Mouse (Mus musculus): Measurements from ENCODE around the gene Tgfa. TPM values are rescaled to one million over a fixed set of nuclear protein-coding genes. Genes with fewer than 3 reads are reported as not detected.

Tgfa gene
- polyA plus RNA-seq, 2 experiments, result 0.99 to 1.7 TPM

- no peak for ATAC-seq (ENCODE audit: insufficient read depth)
- TF ChIP-seq CTCF (IDR thresholded peaks at IDR 0.05; ENCODE audit: low read depth) (no peak), EP300 (IDR thresholded peaks at IDR 0.05; ENCODE audit: low read depth) (no peak)
- WGBS (ENCODE audit: insufficient replicate concordance), result 72% methylated on average over 4 of the region's 4 CpGs
Observed at GRCm38 (mm10) chr6:86318855-86319254, 123.8 kb downstream of the Tgfa start.

GRCm38 (mm10) chr6:86322031-86322563, 127.1 kb downstream of the Tgfa start:
- 66% methylated on average over 5 of the region's 5 CpGs for WGBS (ENCODE audit: insufficient replicate concordance)
- H3K4me2 ChIP-seq (ENCODE audit: low read depth), result no peak overlapping the region
- TF ChIP-seq EP300 (IDR thresholded peaks at IDR 0.05; ENCODE audit: low read depth) (no peak), CTCF (IDR thresholded peaks at IDR 0.05; ENCODE audit: low read depth) (no peak)
- no peak overlapping the region for H3K4me3 ChIP-seq (ENCODE audit: insufficient read depth in 1 of 2, low read depth in 2 of 2, low read length in 2 of 2)
- DNase-seq (ENCODE audit: low read depth in 3 of 3, low spot score in 3 of 3) (no peak), ATAC-seq (ENCODE audit: insufficient read depth) (no peak)
- no peak overlapping the region for H3K9ac ChIP-seq (replicated peaks)
- no peaks in the 10 kb centered on the region for H3K9me3 ChIP-seq (ENCODE audit: control insufficient read depth, low read length)
- H3K4me1 ChIP-seq (replicated peaks; ENCODE audit: control insufficient read depth in 2 of 2, insufficient read depth in 2 of 2, low read length in 1 of 2), result no peaks in the 10 kb centered on the region
- H3K36me3 ChIP-seq (replicated peaks; ENCODE audit: control insufficient read depth, insufficient read depth, low read depth), result no peaks in the 10 kb centered on the region
- H3K27ac ChIP-seq, result no peak overlapping the region
- H3K27me3 ChIP-seq (ENCODE audit: control insufficient read depth, insufficient read depth, low read length), result no peaks in the 10 kb centered on the region

More at GRCm38 (mm10) chr6:86318855-86319254, 123.8 kb downstream of the Tgfa start:
- Histone ChIP-seq H3K4me3 (ENCODE audit: insufficient read depth in 1 of 2, low read depth in 2 of 2, low read length in 2 of 2) (no peak overlapping the region), H3K4me1 (replicated peaks; ENCODE audit: control insufficient read depth in 2 of 2, insufficient read depth in 2 of 2, low read length in 1 of 2) (no peaks in the 10 kb centered on the region), H3K36me3 (replicated peaks; ENCODE audit: control insufficient read depth, insufficient read depth, low read depth) (no peaks in the 10 kb centered on the region), H3K27me3 (ENCODE audit: control insufficient read depth, insufficient read depth, low read length) (no peaks in the 10 kb centered on the region), H3K27ac (no peak overlapping the region), H3K4me2 (ENCODE audit: low read depth) (no peak overlapping the region), H3K9me3 (ENCODE audit: control insufficient read depth, low read length) (no peaks in the 10 kb centered on the region), H3K9ac (replicated peaks) (no peak overlapping the region)
- no peak for DNase-seq (ENCODE audit: low read depth in 3 of 3, low spot score in 3 of 3)

- H3K27me3 ChIP-seq (ENCODE audit: control insufficient read depth, insufficient read depth, low read length), result no peaks in the 10 kb centered on the region
- ATAC-seq (ENCODE audit: insufficient read depth), result no peak
- no peak overlapping the region for H3K9ac ChIP-seq (replicated peaks)
- H3K4me1 ChIP-seq (replicated peaks; ENCODE audit: control insufficient read depth in 2 of 2, insufficient read depth in 2 of 2, low read length in 1 of 2), result no peaks in the 10 kb centered on the region
- 77% methylated on average over 9 of the region's 9 CpGs for WGBS (ENCODE audit: insufficient replicate concordance)
- TF ChIP-seq EP300 (IDR thresholded peaks at IDR 0.05; ENCODE audit: low read depth), result no peak
- H3K9me3 ChIP-seq (ENCODE audit: control insufficient read depth, low read length), result no peaks in the 10 kb centered on the region
- H3K4me3 ChIP-seq (ENCODE audit: insufficient read depth in 1 of 2, low read depth in 2 of 2, low read length in 2 of 2), result no peak overlapping the region
- H3K4me2 ChIP-seq (ENCODE audit: low read depth), result no peak overlapping the region
- no peak overlapping the region for H3K27ac ChIP-seq
- DNase-seq (ENCODE audit: low read depth in 3 of 3, low spot score in 3 of 3), result no peak
- H3K36me3 ChIP-seq (replicated peaks; ENCODE audit: control insufficient read depth, insufficient read depth, low read depth), result no peaks in the 10 kb centered on the region
Observed at GRCm38 (mm10) chr6:86322991-86323390, 128.0 kb downstream of the Tgfa start.

- H3K4me2 ChIP-seq (ENCODE audit: low read depth), result no peak overlapping the region
- no peaks in the 10 kb centered on the region for H3K36me3 ChIP-seq (replicated peaks; ENCODE audit: control insufficient read depth, insufficient read depth, low read depth)
- DNase-seq (ENCODE audit: low read depth in 3 of 3, low spot score in 3 of 3), result no peak
- no peak overlapping the region for H3K4me3 ChIP-seq (ENCODE audit: insufficient read depth in 1 of 2, low read depth in 2 of 2, low read length in 2 of 2)
- ATAC-seq (ENCODE audit: insufficient read depth), result no peak
- no peaks in the 10 kb centered on the region for H3K9me3 ChIP-seq (ENCODE audit: control insufficient read depth, low read length)
- no peak overlapping the region for H3K9ac ChIP-seq (replicated peaks)
- no peak overlapping the region for H3K27ac ChIP-seq
- H3K4me1 ChIP-seq (replicated peaks; ENCODE audit: control insufficient read depth in 2 of 2, insufficient read depth in 2 of 2, low read length in 1 of 2), result no peaks in the 10 kb centered on the region
- H3K27me3 ChIP-seq (ENCODE audit: control insufficient read depth, insufficient read depth, low read length), result no peaks in the 10 kb centered on the region
- no peak for TF ChIP-seq CTCF (IDR thresholded peaks at IDR 0.05; ENCODE audit: low read depth)
- no peak for TF ChIP-seq EP300 (IDR thresholded peaks at IDR 0.05; ENCODE audit: low read depth)
- WGBS (ENCODE audit: insufficient replicate concordance), result 64% methylated on average over 3 of the region's 3 CpGs
Observed at GRCm38 (mm10) chr6:86324400-86324799, 129.4 kb downstream of the Tgfa start.

Other genes with a start within 250 kb of the Tgfa start
- gene Dusp11, start 233.6 kb upstream of the Tgfa start, polyA plus RNA-seq (2012; rRNA removed), result 14.6 and 20.3 TPM in 2 replicates
- gene Dusp11, start 233.6 kb upstream of the Tgfa start, polyA plus RNA-seq (2014; fragmentation: Nextera tagmentation; extraction: Ambion mirVana), result 27.2 and 30.4 TPM in 2 replicates
- not detected in 2 replicates for gene Figla, start 179.1 kb upstream of the Tgfa start, polyA plus RNA-seq (2012; rRNA removed)
- gene Figla, start 179.1 kb upstream of the Tgfa start, polyA plus RNA-seq (2014; fragmentation: Nextera tagmentation; extraction: Ambion mirVana), result not detected in 2 replicates
- gene Add2, start 166.5 kb upstream of the Tgfa start, polyA plus RNA-seq (2012; rRNA removed), result 65.0 and 73.5 TPM in 2 replicates
- 54.9 and 68.6 TPM in 2 replicates for gene Add2, start 166.5 kb upstream of the Tgfa start, polyA plus RNA-seq (2014; fragmentation: Nextera tagmentation; extraction: Ambion mirVana)
- 15.5 and 27.6 TPM in 2 replicates for gene Fam136a, start 170.4 kb downstream of the Tgfa start, polyA plus RNA-seq (2012; rRNA removed)
- 62.8 and 64.8 TPM in 2 replicates for gene Fam136a, start 170.4 kb downstream of the Tgfa start, polyA plus RNA-seq (2014; fragmentation: Nextera tagmentation; extraction: Ambion mirVana)
- 91.4 and 135 TPM in 2 replicates for gene Snrpg, start 176.1 kb downstream of the Tgfa start, polyA plus RNA-seq (2012; rRNA removed)
- gene Snrpg, start 176.1 kb downstream of the Tgfa start, polyA plus RNA-seq (2014; fragmentation: Nextera tagmentation; extraction: Ambion mirVana), result 440 and 462 TPM in 2 replicates
- gene Pcyox1, start 201.9 kb downstream of the Tgfa start, polyA plus RNA-seq (2012; rRNA removed), result 17.7 and 22.0 TPM in 2 replicates
- gene Pcyox1, start 201.9 kb downstream of the Tgfa start, polyA plus RNA-seq (2014; fragmentation: Nextera tagmentation; extraction: Ambion mirVana), result 37.7 and 39.4 TPM in 2 replicates
- gene Tia1, start 209.0 kb downstream of the Tgfa start, polyA plus RNA-seq (2012; rRNA removed), result 13.5 and 14.7 TPM in 2 replicates
- 16.0 and 16.9 TPM in 2 replicates for gene Tia1, start 209.0 kb downstream of the Tgfa start, polyA plus RNA-seq (2014; fragmentation: Nextera tagmentation; extraction: Ambion mirVana)
- gene Gm44790, start 231.4 kb downstream of the Tgfa start, polyA plus RNA-seq (2012; rRNA removed), result 0.11 TPM in 1 of 2 replicates, not detected in the other
- not detected in 2 replicates for gene Gm44790, start 231.4 kb downstream of the Tgfa start, polyA plus RNA-seq (2014; fragmentation: Nextera tagmentation; extraction: Ambion mirVana)
- gene C87436, start 243.2 kb downstream of the Tgfa start, polyA plus RNA-seq (2012; rRNA removed), result 4.7 and 6.2 TPM in 2 replicates
- 10.5 and 10.7 TPM in 2 replicates for gene C87436, start 243.2 kb downstream of the Tgfa start, polyA plus RNA-seq (2014; fragmentation: Nextera tagmentation; extraction: Ambion mirVana)